Mouse (Mus musculus) C2C12 (cell line): ENCODE measurements around the gene Dnajc12. TPM values are rescaled to one million over a fixed set of nuclear protein-coding genes. Genes with fewer than 3 reads are reported as not detected.

Experiments
- H3K27me3 ChIP-seq: one replicate; pipeline ENCODE4 v1.6.1; 2011; ENCODE audit not compliant: control insufficient read depth, insufficient read depth, insufficient read length
- H3K36me3 ChIP-seq: one replicate; pipeline ENCODE4 v1.6.1; 2011; ENCODE audit not compliant: control insufficient read depth, insufficient read depth
- H3K4me3 ChIP-seq: one replicate; pipeline ENCODE4 v1.5.1; 2011; ENCODE audit warnings: mild to moderate bottlenecking, control low read depth; ENCODE audit not compliant: poor library complexity, insufficient read depth, severe bottlenecking
- H3K79me2 ChIP-seq: one replicate; pipeline ENCODE4 v1.6.1; 2011; ENCODE audit not compliant: control insufficient read depth, insufficient read depth
- H3K79me3 ChIP-seq: one replicate; pipeline ENCODE4 v1.6.1; 2011; ENCODE audit warnings: low read depth, control low read depth
- H3ac ChIP-seq: one replicate; pipeline ENCODE3; 2011; ENCODE audit warnings: low read depth; ENCODE audit not compliant: control insufficient read depth, insufficient read length
- CEBPB ChIP-seq: IDR thresholded peaks from one replicate; pipeline ENCODE4 v1.6.1; 2011; ENCODE audit warnings: low read depth, mild to moderate bottlenecking, control low read depth, moderate library complexity
- CTCF ChIP-seq: IDR thresholded peaks from one replicate; pipeline ENCODE4 v1.5.1; 2011; ENCODE audit not compliant: control insufficient read depth, insufficient read depth, insufficient read length
- FOSL1 ChIP-seq: IDR thresholded peaks from one replicate; pipeline ENCODE4 v1.8.0; 2011; ENCODE audit warnings: mild to moderate bottlenecking, low read length; ENCODE audit not compliant: poor library complexity, insufficient read depth, severe bottlenecking
- MAX ChIP-seq: IDR thresholded peaks from one replicate; pipeline ENCODE4 v1.6.1; 2011; ENCODE audit warnings: mild to moderate bottlenecking, control low read depth
- MYOD1 ChIP-seq: IDR thresholded peaks from one replicate; pipeline ENCODE4 v1.6.1; 2011; ENCODE audit warnings: low read depth; ENCODE audit not compliant: control insufficient read depth, insufficient read length
- MYOG ChIP-seq: IDR thresholded peaks from one replicate; pipeline ENCODE4 v1.6.1; 2011; ENCODE audit not compliant: control insufficient read depth, insufficient read length; ENCODE audit errors: extremely low read depth
- USF1 ChIP-seq: IDR thresholded peaks from one replicate; pipeline ENCODE4 v1.6.1; 2011; ENCODE audit warnings: low read depth, mild to moderate bottlenecking, control low read depth, moderate library complexity
- polyA plus RNA-seq: library from polyadenylated mRNA; unstranded; fragments of >200 nt; fragmentation: generic; extraction: Trizol; gene quantifications from one replicate; pipeline ENCODE4 v1.2.1, GENCODE M21; 2012; ENCODE audit warnings: missing spikeins

The Dnajc12 gene
- polyA plus RNA-seq, 1 experiment = 2.8 TPM

DNA sequence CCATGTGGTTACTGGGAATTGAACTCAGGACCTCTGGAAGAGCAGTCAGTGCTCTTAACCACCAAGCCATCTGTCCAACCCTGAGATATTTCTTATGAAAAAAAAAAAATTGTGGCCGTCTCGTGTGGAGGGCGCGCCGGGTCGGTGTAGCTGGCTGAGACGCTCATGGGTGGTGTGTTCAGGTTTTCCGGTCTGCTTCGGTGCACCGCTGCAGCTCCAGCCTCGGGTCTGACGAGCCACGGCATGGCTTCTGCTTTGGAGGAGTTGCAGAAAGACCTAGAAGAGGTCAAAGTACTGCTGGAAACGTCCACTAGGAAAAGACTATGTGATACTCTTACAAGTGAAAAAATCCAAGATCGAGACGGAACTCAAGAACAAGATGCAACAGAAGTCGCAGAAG lies 30.5 kb downstream of the Dnajc12 start:
- Histone ChIP-seq H3K79me3 (no peaks in the 10 kb centered on the region), H3K79me2 (no peaks in the 10 kb centered on the region), H3ac (no peak overlapping the region), H3K36me3 (no peaks in the 10 kb centered on the region), H3K27me3 (no peaks in the 10 kb centered on the region), H3K4me3 (no peak overlapping the region)
- TF ChIP-seq MYOG (no peak), MAX (no peak), CEBPB (no peak), CTCF (no peak), FOSL1 (no peak), MYOD1 (no peak), USF1 (no peak)

DNA sequence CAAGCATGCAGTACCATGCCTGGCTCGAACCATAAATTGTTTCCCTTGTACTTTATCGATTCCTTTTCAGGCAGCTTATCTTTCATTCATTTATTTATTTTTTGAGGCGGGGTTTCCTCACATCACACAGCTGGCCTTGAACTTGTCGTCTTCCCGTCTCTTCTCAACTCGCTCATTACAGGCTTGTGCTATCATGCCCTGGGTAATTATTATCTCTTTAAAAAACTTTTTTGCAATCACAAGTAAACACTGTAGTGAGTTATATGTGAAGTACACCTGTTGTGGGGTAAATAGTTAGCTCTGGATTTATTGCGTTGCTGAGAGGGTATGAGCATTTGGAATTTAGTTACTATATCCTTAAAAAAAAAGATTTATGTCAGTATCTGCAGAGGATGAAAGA lies 33.0 kb downstream of the Dnajc12 start:
- Histone ChIP-seq H3K27me3 (no peaks in the 10 kb centered on the region), H3ac (no peak overlapping the region), H3K79me3 (no peaks in the 10 kb centered on the region), H3K79me2 (no peaks in the 10 kb centered on the region), H3K36me3 (no peaks in the 10 kb centered on the region), H3K4me3 (no peak overlapping the region)
- TF ChIP-seq MAX (no peak), FOSL1 (no peak)

DNA sequence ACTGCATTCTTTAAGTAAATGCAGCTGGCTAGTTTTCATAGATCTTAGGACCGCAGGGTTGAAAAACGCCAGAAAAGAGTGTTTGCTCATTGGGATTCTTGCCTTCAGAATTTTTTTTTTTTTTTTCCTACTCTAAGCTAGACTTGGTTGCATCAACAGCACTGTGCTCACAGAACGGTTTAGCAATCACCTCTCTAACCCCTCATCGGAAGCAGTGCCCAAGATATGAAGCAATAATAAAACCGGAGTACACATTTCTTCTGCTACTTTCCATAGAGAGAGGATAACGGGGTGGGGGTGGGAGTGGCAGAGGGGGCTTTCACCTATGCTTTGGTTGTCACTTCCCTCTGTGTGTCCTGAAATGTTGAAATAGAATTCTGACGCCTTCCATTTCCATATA lies 33.6 kb downstream of the Dnajc12 start:
- H3K4me3 ChIP-seq = no peak overlapping the region
- H3K36me3 ChIP-seq = no peaks in the 10 kb centered on the region
- TF ChIP-seq MYOD1 = no peak
- no peak for TF ChIP-seq CEBPB
- no peak for TF ChIP-seq CTCF
- no peak for TF ChIP-seq FOSL1
- TF ChIP-seq MAX = no peak
- TF ChIP-seq USF1 = no peak
- no peak for TF ChIP-seq MYOG
- H3K79me2 ChIP-seq = no peaks in the 10 kb centered on the region
- H3ac ChIP-seq = no peak overlapping the region
- H3K79me3 ChIP-seq = no peaks in the 10 kb centered on the region
- H3K27me3 ChIP-seq = no peaks in the 10 kb centered on the region

DNA sequence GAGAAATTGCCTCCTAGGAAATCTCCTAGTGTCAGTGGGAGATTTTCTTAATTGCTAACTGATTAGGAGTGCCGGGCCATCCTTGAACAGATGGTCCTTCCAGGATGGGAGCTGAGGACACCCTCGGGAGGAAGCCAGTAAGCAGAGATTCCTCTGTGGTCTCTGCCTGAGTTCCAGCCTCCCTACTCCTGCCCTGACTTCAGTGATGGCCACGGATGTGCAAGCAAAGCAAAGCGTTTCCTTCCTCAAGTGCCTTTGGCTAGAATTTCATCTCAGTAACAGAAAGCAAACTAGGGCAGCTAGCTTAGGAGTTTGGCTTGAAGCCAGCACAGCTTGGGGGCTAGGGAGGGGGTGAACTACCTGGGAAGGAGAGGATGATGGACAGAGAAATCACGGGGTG lies 34.8 kb downstream of the Dnajc12 start:
- no peaks in the 10 kb centered on the region for H3K36me3 ChIP-seq
- TF ChIP-seq MAX (no peak), CTCF (no peak), CEBPB (no peak), MYOD1 (no peak)
- no peaks in the 10 kb centered on the region for H3K27me3 ChIP-seq
- H3ac ChIP-seq = no peak overlapping the region
- no peak overlapping the region for H3K4me3 ChIP-seq
- no peaks in the 10 kb centered on the region for H3K79me3 ChIP-seq
- no peaks in the 10 kb centered on the region for H3K79me2 ChIP-seq

- H3K79me2 ChIP-seq = no peaks in the 10 kb centered on the region
- peak; percentile 14 for TF ChIP-seq CTCF
- no peak for TF ChIP-seq MYOD1
- H3K79me3 ChIP-seq = no peaks in the 10 kb centered on the region
- no peaks in the 10 kb centered on the region for H3K36me3 ChIP-seq
- H3K27me3 ChIP-seq = no peaks in the 10 kb centered on the region
- no peak within 1 kb of the TSS for H3K4me3 ChIP-seq
- H3ac ChIP-seq = no peak within 1 kb of the TSS
Observed at GRCm38 (mm10) chr10:63421739-63422735, 39.8 kb downstream of the Dnajc12 start, which contains the start of gene Gm7075. Gm7075 (minus strand) TSS chr10:63421789.

GRCm38 (mm10) chr10:63422736-63422992 lies 40.4 kb downstream of the Dnajc12 start:
- no peaks in the 10 kb centered on the region for H3K27me3 ChIP-seq
- no peaks in the 10 kb centered on the region for H3K36me3 ChIP-seq
- H3ac ChIP-seq = no peak overlapping the region
- no peaks in the 10 kb centered on the region for H3K79me3 ChIP-seq
- H3K79me2 ChIP-seq = no peaks in the 10 kb centered on the region
- TF ChIP-seq CTCF (no peak), MAX (no peak), CEBPB (no peak), USF1 (no peak), FOSL1 (no peak), MYOG (no peak), MYOD1 (no peak)
- no peak overlapping the region for H3K4me3 ChIP-seq
